Mouse (Mus musculus) liver, embryonic 16.5 days (tissue): Measurements from ENCODE around the gene Clec16a. TPM values are rescaled to one million over a fixed set of nuclear protein-coding genes. Genes with fewer than 3 reads are reported as not detected.

ENCODE experiments used
- ATAC-seq: fragments of 200-750 bp; cut with Nextera tagmentation; 2 replicates; pipeline ENCODE4 v1.8.0; 2017; ENCODE audit warnings: low read depth, mild to moderate bottlenecking, moderate number of reproducible peaks, moderate library complexity
- H3K27ac ChIP-seq: fragments of 300-500 bp; sonication (generic); 2 replicates; pipeline ENCODE4 v1.5.1; 2014; ENCODE audit warnings: mild to moderate bottlenecking, low read length
- H3K27me3 ChIP-seq: fragments of 300-500 bp; sonication (generic); 2 replicates; pipeline ENCODE4 v1.6.1; 2014; ENCODE audit warnings: low read depth, low read length, mixed read lengths; ENCODE audit not compliant: control insufficient read depth, insufficient read depth
- H3K36me3 ChIP-seq: fragments of 300-500 bp; sonication (generic); 2 replicates; pipeline ENCODE4 v1.6.1; 2014; ENCODE audit warnings: mild to moderate bottlenecking; ENCODE audit not compliant: control insufficient read depth, insufficient read depth
- H3K4me1 ChIP-seq: fragments of 300-500 bp; sonication (generic); 2 replicates; pipeline ENCODE4 v1.6.1; 2014; ENCODE audit warnings: low read depth, low read length, mixed read lengths; ENCODE audit not compliant: control insufficient read depth
- H3K4me2 ChIP-seq: fragments of 300-500 bp; sonication (generic); 2 replicates; pipeline ENCODE4 v1.6.1; 2014; ENCODE audit warnings: low read depth, low read length, mixed read lengths
- H3K4me3 ChIP-seq: fragments of 300-500 bp; sonication (generic); 2 replicates; pipeline ENCODE4 v1.5.1; 2014; ENCODE audit warnings: low read depth, mild to moderate bottlenecking, low read length
- H3K9ac ChIP-seq: fragments of 300-500 bp; sonication (generic); 2 replicates; pipeline ENCODE4 v1.6.1; 2014; ENCODE audit warnings: low read depth, low read length
- H3K9me3 ChIP-seq: fragments of 300-500 bp; sonication (generic); replicated peaks from 2 replicates; pipeline ENCODE4 v1.6.1; 2016; ENCODE audit warnings: low read length; ENCODE audit not compliant: control insufficient read depth
- WGBS: fragments of 180-500 bp; shearing (Covaris S2); extraction: QIAGEN DNeasy Blood & Tissue Kit; methylation state at CpG from one replicate; pipeline ENCODE4 v1.1.7; 2014; ENCODE audit not compliant: insufficient replicate concordance; 5-methylcytosine and 5-hydroxymethylcytosine counted together
- polyA plus RNA-seq: library from polyadenylated mRNA; unstranded; fragments of >200 nt; fragmentation: Nextera tagmentation; extraction: Ambion mirVana; gene quantifications from 2 replicates; pipeline ENCODE4 v1.2.1, GENCODE M21; 2015

The Clec16a gene
- polyA plus RNA-seq, 1 experiment from 2014 or later: 11.1 TPM

DNA sequence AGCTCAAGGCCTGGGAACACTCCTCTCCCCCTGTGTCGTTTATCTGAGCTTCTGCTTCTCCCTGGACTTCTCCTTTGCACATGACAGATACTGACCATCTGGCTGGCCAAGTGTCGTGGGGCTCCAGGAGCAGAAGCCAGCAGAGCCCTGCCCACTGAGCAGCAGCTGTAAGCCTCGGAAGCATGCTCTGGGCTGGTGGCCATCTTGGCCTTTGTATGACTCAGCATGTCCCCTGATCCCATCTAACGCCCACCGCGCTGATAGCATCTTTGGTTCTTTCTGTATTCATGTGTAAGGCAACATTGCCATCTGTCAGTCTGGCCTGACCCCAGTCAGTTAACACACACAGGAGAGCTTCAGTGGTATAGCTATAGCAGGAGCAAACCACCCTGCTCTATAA, 174.8 kb downstream of the Clec16a start:
- 42% methylated on average over 6 of the region's 6 CpGs for WGBS

DNA sequence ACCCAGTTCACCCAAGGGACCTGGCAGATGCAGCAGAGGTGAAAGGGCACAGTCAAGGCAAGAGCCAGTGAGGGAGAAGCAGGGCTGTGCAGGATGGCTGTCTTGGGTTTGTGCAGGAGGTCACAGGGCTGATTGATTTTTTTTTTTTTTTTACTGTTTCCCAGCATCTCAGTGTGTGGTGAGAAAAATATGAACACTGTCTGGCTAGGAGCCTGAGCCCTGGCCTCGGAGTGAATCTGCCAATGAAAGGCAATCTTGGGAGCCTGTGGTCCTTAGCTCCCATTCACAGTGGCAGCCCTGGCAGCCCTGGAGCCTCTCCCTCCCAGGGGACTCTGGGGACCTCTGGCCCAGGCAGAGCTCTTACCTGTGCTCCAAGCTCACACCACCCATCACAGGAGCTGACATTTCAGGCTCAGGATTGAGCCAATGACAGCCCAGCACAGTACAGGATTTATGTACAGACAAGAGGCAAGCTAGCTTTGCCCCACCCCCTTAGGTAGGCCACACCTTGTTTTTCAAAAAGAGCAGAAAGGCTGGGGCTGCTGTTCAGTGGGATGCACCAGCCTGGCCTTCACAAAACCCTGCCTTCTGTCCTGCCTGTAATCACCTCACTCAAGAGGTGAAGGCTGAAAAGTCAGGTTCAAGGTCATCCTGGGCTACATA, 177.9 kb downstream of the Clec16a start:
- Histone ChIP-seq H3K4me3 (no peak overlapping the region), H3K4me1 (peaks cover 3% of the 10 kb centered on the region; the same call in 1 of the 2 replicates), H3K9ac (no peak overlapping the region), H3K9me3 (no peaks in the 10 kb centered on the region), H3K4me2 (no peak overlapping the region), H3K36me3 (no peaks in the 10 kb centered on the region), H3K27ac (no peak overlapping the region), H3K27me3 (no peaks in the 10 kb centered on the region)
- no peak for ATAC-seq
- 55% methylated on average over 1 of the region's 1 CpGs for WGBS

More for the DNA sequence above, 174.8 kb downstream of the Clec16a start:
- H3K4me3 ChIP-seq: no peak overlapping the region
- H3K9me3 ChIP-seq: no peaks in the 10 kb centered on the region
- H3K36me3 ChIP-seq: no peaks in the 10 kb centered on the region
- H3K27ac ChIP-seq: no peak overlapping the region
- ATAC-seq: no peak
- H3K9ac ChIP-seq: no peak overlapping the region
- H3K4me2 ChIP-seq: no peak overlapping the region
- peaks cover 3% of the 10 kb centered on the region; the same call in 1 of the 2 replicates for H3K4me1 ChIP-seq
- H3K27me3 ChIP-seq: no peaks in the 10 kb centered on the region

DNA sequence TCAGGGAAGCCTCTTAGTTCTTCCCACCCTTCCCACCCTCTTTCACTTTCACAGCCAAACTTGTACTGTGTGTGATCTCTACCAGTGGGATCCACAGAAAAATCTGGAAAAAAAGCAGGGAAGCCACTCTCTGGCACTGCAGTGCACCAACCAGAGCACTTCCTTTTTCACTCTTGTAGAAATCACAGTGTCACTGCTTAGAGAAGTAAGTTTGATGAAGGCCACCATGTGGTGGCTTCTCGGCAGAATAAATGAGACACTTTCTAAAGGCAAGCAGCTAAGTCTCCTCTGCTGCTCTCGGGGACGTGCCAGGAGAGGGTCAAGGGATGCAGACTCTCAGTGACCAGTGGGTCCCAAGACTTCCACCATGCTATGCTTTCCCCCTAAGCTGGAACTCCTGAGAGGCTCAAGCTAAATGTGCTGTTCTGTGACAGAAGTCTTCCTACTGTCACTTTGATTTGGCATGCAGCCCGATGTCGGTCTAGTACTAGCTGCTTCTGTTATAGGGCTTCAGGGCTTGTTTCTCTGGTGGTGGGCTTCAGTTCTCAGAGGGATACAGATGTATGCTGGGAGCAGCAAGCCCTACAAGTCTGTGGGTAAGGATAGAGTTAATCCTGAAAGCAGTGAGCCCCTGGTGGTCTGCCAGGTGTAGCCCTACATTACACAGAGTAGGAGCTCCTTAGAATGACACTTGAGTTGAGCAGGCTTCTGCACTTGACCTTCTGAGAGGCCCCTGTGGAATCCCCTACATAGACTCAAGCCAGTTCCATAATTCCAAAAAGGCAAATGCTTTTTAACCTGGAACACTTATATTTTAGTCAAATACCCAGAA, 178.9 kb downstream of the Clec16a start:
- Histone ChIP-seq H3K4me1 (peaks cover 3% of the 10 kb centered on the region; the same call in 1 of the 2 replicates), H3K27me3 (no peaks in the 10 kb centered on the region), H3K27ac (no peak overlapping the region), H3K36me3 (no peaks in the 10 kb centered on the region), H3K9ac (no peak overlapping the region), H3K4me3 (no peak overlapping the region), H3K9me3 (no peaks in the 10 kb centered on the region), H3K4me2 (no peak overlapping the region)
- ATAC-seq: no peak
- 59% methylated on average over 5 of the region's 5 CpGs for WGBS

DNA sequence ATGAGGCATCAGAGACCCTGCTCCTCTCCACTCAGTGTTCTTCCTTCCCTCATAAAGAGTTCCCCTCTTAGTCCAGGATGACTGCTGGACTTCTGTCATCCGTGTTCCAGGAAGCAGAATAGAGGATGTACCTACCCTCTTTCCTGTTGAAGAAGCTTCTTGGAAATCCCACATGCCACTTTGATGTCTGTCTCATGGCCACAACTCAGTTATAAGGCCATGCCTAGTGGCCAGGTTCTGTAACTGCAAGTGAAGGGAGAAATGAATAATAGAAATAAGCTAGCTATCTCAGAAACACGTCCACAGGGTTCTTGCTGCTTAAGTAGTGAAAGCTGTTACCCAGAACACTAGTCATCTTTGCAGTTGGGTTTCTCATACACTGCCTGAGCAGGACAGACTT, 180.0 kb downstream of the Clec16a start:
- H3K36me3 ChIP-seq: no peaks in the 10 kb centered on the region
- no peaks in the 10 kb centered on the region for H3K9me3 ChIP-seq
- H3K4me1 ChIP-seq: peaks cover 3% of the 10 kb centered on the region; the same call in 1 of the 2 replicates
- H3K9ac ChIP-seq: no peak overlapping the region
- H3K27ac ChIP-seq: no peak overlapping the region
- H3K4me2 ChIP-seq: no peak overlapping the region
- no peak overlapping the region for H3K4me3 ChIP-seq
- no peaks in the 10 kb centered on the region for H3K27me3 ChIP-seq
- ATAC-seq: no peak
- WGBS: 26% methylated on average over 2 of the region's 2 CpGs

DNA sequence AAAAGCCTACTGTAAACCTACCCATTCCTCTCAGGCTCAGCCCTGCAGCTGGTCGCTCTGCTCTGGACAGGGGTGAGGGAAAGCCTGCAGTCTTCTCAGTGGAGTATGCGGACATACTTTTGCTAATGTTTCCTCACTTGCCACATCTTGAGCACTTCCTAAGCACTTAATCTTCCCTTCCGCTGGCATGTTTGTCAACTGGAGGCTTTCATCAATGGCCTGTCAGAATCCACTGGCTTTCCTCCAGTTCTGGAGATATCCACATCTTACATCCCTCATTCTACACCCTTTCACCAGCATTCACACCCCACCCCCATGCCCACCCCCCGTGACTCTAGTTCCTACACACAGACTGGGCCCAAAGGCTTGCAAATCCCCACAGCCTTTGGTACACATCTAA, 182.5 kb downstream of the Clec16a start:
- ATAC-seq: no peak
- H3K27ac ChIP-seq: no peak overlapping the region
- H3K36me3 ChIP-seq: no peaks in the 10 kb centered on the region
- no peak overlapping the region for H3K9ac ChIP-seq
- WGBS: 67% methylated on average over 4 of the region's 4 CpGs
- H3K9me3 ChIP-seq: no peaks in the 10 kb centered on the region
- H3K4me1 ChIP-seq: peaks cover 18% of the 10 kb centered on the region
- H3K4me2 ChIP-seq: no peak overlapping the region
- H3K27me3 ChIP-seq: no peaks in the 10 kb centered on the region
- H3K4me3 ChIP-seq: no peak overlapping the region

DNA sequence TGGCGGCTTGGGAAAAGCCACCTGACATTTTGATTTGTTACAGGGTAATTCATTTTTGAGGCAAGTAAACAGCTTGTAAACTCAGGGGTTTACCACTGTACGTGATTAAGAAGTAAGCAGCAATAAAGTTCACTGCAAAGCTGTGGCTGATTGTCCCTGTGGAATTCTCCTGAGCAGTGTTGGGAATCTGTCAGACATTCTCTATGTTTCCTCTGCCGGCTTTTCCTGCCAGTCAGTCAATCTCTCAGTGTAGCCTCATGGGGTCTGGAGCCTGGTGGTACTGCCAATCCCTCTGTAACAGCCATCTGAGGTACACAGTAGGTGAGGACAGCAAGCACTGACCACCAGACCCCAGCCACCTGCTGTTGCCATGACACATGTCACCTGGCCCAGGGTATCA, 183.7 kb downstream of the Clec16a start:
- Histone ChIP-seq H3K36me3 (no peaks in the 10 kb centered on the region), H3K4me2 (no peak overlapping the region), H3K27me3 (no peaks in the 10 kb centered on the region), H3K9me3 (no peaks in the 10 kb centered on the region), H3K4me3 (no peak overlapping the region), H3K27ac (no peak overlapping the region), H3K4me1 (peaks cover 19% of the 10 kb centered on the region), H3K9ac (no peak overlapping the region)
- WGBS: 65% methylated on average over 3 of the region's 3 CpGs
- no peak for ATAC-seq

DNA sequence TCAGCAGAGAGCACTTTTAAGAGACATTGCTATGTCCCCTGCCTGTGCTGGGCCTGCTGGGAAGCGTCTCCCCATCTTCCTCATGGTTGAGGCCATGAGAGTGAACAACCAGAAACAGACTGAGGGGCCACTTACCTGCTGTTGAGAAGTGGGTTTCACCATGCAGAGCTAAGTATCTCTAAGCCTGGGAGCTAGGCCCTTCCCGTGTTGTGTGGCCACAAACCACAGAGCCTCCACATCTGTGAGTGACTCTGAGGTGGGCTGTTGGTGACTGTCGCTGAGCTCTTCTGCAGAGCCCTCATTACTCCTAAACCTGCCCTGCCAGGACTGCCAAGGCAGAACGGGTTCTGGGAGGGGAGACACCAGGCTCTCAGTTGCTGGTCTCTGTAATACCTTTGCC, 185.8 kb downstream of the Clec16a start:
- Histone ChIP-seq H3K9ac (no peak overlapping the region), H3K4me1 (peaks cover 19% of the 10 kb centered on the region), H3K36me3 (no peaks in the 10 kb centered on the region), H3K9me3 (no peaks in the 10 kb centered on the region), H3K4me2 (no peak overlapping the region), H3K27me3 (no peaks in the 10 kb centered on the region), H3K27ac (no peak overlapping the region), H3K4me3 (no peak overlapping the region)
- 40% methylated on average over 4 of the region's 4 CpGs for WGBS
- no peak for ATAC-seq

DNA sequence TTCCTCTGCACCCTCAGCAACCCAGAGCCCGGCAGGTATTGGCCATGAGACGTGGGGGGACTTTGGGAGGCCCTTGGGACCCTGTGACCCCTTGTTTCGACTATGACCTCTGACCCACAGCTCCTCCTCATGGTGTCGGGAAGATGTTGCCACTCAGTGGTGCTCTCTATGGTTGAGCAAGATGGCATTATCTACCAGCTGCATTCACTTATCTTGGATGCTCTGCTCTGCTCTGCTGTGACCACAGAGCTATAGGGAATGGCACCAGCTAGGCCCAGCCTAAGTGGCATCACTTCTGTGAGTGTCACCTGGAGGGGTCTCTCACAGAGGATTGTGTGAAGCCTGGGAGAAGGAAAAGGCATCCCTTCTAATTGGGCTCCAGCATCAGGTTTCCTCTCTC, 186.6 kb downstream of the Clec16a start:
- H3K36me3 ChIP-seq: no peaks in the 10 kb centered on the region
- no peak overlapping the region; the same call in 1 of the 2 replicates for H3K9ac ChIP-seq
- WGBS: 51% methylated on average over 4 of the region's 4 CpGs
- H3K9me3 ChIP-seq: no peaks in the 10 kb centered on the region
- peak overlapping the region; percentile 45 for H3K4me2 ChIP-seq
- H3K4me1 ChIP-seq: peaks cover 19% of the 10 kb centered on the region
- ATAC-seq: peak; percentile 84
- H3K27ac ChIP-seq: peak overlapping the region; percentile 11; the same call in 1 of the 2 replicates
- no peaks in the 10 kb centered on the region for H3K27me3 ChIP-seq
- H3K4me3 ChIP-seq: peak overlapping the region; percentile 9; the same call in 1 of the 2 replicates

DNA sequence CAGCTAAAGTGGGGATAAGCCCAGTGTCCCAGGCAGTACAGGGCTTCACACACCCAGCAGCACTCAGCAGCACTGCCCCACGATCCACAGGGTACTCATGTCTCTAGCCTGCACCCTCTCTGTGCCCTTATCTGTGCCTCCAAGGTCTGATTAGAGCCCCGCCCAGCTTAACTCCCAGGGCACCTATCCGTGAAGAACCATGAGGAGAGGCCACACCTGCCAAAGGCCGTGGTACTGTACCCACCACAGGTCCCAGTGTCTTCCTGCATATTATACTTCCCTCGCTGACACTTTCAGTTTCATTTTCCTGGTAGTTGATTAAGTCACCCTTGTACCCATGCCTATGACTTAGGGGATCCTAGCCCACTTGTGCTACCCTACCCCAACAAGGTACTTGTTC, 187.3 kb downstream of the Clec16a start:
- 14% methylated on average over 5 of the region's 5 CpGs for WGBS
- Histone ChIP-seq H3K27me3 (no peaks in the 10 kb centered on the region), H3K27ac (peak overlapping the region; percentile 11; the same call in 1 of the 2 replicates), H3K9ac (peak overlapping the region; percentile 13; the same call in 1 of the 2 replicates), H3K36me3 (no peaks in the 10 kb centered on the region), H3K4me2 (peak overlapping the region; percentile 45), H3K4me1 (peaks cover 19% of the 10 kb centered on the region), H3K4me3 (peak overlapping the region; percentile 9), H3K9me3 (no peaks in the 10 kb centered on the region)
- peak; percentile 94 for ATAC-seq
